Mouse (Mus musculus) embryonic facial prominence, embryonic 15.5 days (tissue): ENCODE measurements at regions not wholly inside any gene's neighbourhood (a gene's known extent, or its start where the extent isn't known, plus 50 kb on each side); places are given as distances from the start of the nearest gene placed in this dataset.

Experiments
- ATAC-seq: fragments of 200-750 bp; cut with Nextera tagmentation; 2 replicates; pipeline ENCODE4 v1.8.0; 2017; ENCODE audit warnings: low read depth, moderate TSS enrichment; ENCODE audit not compliant: insufficient number of reproducible peaks, low FRiP score, low TSS enrichment
- H3K27ac ChIP-seq: fragments of 300-500 bp; sonication (generic); replicated peaks from 2 replicates; pipeline ENCODE4 v1.5.1; 2015; ENCODE audit warnings: mild to moderate bottlenecking, inconsistent platforms
- H3K27me3 ChIP-seq: fragments of 300-500 bp; sonication (generic); 2 replicates; pipeline ENCODE4 v1.6.1; 2015; ENCODE audit warnings: inconsistent platforms
- H3K36me3 ChIP-seq: fragments of 300-500 bp; sonication (generic); 2 replicates; pipeline ENCODE4 v1.6.1; 2015; ENCODE audit warnings: mild to moderate bottlenecking, inconsistent platforms
- H3K4me1 ChIP-seq: fragments of 300-500 bp; sonication (generic); 2 replicates; pipeline ENCODE4 v1.6.1; 2015; ENCODE audit warnings: inconsistent platforms
- H3K4me2 ChIP-seq: fragments of 300-500 bp; sonication (generic); replicated peaks from 2 replicates; pipeline ENCODE4 v1.6.1; 2015; ENCODE audit warnings: mild to moderate bottlenecking, inconsistent platforms
- H3K4me3 ChIP-seq: fragments of 300-500 bp; sonication (generic); replicated peaks from 2 replicates; pipeline ENCODE4 v1.5.1; 2015; ENCODE audit warnings: mild to moderate bottlenecking, inconsistent platforms
- H3K9ac ChIP-seq: fragments of 300-500 bp; sonication (generic); 2 replicates; pipeline ENCODE4 v1.6.1; 2015; ENCODE audit warnings: inconsistent platforms
- H3K9me3 ChIP-seq: fragments of 300-500 bp; sonication (generic); replicated peaks from 2 replicates; pipeline ENCODE4 v1.6.1; 2016; ENCODE audit warnings: inconsistent platforms
- WGBS: fragments of 180-500 bp; shearing (Covaris S2); methylation state at CpG from one replicate; pipeline ENCODE4 v1.1.7; 2015; 5-methylcytosine and 5-hydroxymethylcytosine counted together

DNA sequence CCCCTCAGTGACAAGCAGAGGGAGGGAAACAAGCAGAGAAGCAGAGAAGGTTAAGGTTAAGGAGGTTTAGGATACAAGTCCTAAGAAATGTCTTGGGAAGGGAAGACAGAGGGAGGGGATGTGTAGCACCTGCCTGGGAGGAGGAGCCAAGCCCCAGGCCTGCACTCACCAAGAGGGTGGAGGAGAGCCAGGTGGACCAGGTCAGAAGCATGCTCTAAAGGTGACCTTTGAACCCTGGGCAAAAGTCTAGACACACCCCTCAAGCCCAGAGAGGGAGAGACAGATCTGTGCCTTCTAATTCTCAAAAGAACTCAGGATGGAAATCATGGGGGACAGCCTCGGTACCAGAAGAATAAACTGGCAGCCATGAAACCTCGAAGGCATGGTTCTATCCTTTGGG, 54.4 kb upstream of the Calm2 start:
- Histone ChIP-seq H3K4me3 (no peak overlapping the region), H3K36me3 (no peaks in the 10 kb centered on the region), H3K9me3 (no peaks in the 10 kb centered on the region), H3K9ac (no peak overlapping the region), H3K4me1 (peaks cover 30% of the 10 kb centered on the region), H3K27me3 (peaks cover 9% of the 10 kb centered on the region; the same call in 1 of the 2 replicates), H3K27ac (no peak overlapping the region), H3K4me2 (no peak overlapping the region)
- 21% methylated on average over 2 of the region's 2 CpGs for WGBS
- ATAC-seq = no peak

- no peak overlapping the region; the same call in 1 of the 2 replicates for H3K4me2 ChIP-seq
- no peaks in the 10 kb centered on the region for H3K36me3 ChIP-seq
- H3K27me3 ChIP-seq = peaks cover 9% of the 10 kb centered on the region; the same call in 1 of the 2 replicates
- ATAC-seq = 0 out of 2 replicates have a peak, but pooled peaks have one; percentile 9
- WGBS = 13% methylated on average over 10 of the region's 10 CpGs
- H3K9ac ChIP-seq = no peak overlapping the region
- peak overlapping the region; percentile 83 for H3K27ac ChIP-seq
- H3K4me1 ChIP-seq = peaks cover 30% of the 10 kb centered on the region
- H3K9me3 ChIP-seq = no peaks in the 10 kb centered on the region
- no peak overlapping the region for H3K4me3 ChIP-seq
These were observed 55.1 kb upstream of the Calm2 start for GRCm38 (mm10) chr17:87501687-87502387.

DNA sequence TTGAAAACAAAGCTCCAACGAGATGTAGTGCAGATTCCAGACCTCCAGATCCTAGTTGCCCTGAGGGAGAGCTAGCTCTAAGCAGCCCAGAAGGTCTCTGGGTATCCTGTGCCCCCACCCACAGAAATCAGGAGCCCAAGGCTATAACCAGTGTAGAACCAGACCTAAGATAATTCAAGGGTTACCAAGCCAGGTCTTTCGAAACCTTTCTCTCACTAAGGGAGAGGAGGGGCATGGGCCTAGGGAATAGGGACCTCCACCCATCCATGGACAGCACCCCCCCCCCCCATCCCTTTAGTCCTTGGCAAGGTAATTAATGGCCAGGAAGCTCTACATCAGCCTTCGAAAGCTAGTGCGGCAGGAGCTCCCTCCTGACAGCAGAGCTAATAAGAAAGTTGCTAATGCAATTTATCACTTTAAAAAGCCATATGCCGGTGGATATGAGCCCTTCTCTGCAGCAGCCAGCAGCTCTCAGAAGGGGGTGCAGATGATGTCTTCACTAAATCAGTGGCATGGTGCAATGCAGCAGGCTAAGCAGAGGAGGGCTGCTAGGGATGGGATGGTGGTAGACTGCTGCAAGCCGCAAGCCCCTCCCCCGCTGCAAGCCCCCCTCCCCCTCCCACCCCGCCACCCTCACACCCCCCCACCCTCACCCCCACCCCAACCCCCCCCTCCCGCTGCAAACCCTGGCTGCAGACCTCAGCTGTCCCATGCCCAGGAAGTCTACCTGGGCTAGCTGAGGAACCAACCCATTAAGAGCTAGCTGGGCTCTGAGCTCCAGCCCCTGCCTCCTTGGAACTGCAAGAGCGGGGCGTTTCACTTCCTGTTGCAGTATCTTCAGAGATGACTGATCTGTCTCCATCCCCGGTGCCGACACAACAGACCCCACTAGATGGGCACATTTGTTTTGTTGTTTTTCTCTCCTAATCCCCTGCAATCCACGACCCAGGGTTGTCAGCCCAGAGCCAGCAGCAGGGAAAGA, 55.9 kb upstream of the Calm2 start:
- Histone ChIP-seq H3K4me2 (no peak overlapping the region; the same call in 1 of the 2 replicates), H3K36me3 (no peaks in the 10 kb centered on the region), H3K27ac (peak overlapping the region; percentile 83; the same call in 1 of the 2 replicates), H3K27me3 (peaks cover 9% of the 10 kb centered on the region; the same call in 1 of the 2 replicates), H3K4me3 (no peak overlapping the region), H3K9ac (no peak overlapping the region), H3K4me1 (peaks cover 30% of the 10 kb centered on the region), H3K9me3 (no peaks in the 10 kb centered on the region)
- 14% methylated on average over 14 of the region's 14 CpGs for WGBS
- 0 out of 2 replicates have a peak, but pooled peaks have one; percentile 36 for ATAC-seq

DNA sequence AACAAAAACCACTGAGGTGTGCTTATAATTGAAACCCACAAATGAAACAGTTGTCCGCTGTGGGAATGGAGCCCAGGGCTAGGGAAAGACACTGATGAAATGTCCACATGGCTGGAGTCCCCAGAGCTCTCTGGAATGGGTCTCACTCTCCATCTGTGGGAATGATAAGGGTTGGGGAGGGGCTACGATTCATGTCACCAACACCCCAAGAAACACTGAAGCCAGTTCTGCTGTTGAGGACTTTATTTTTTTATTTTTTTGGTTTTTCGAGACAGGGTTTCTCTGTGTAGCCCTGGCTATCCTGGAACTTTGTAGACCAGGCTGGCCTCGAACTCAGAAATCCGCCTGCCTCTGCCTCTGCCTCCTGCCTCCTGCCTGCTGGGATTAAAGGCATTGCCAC, 56.8 kb upstream of the Calm2 start:
- H3K27me3 ChIP-seq = peaks cover 9% of the 10 kb centered on the region; the same call in 1 of the 2 replicates
- no peak overlapping the region for H3K4me2 ChIP-seq
- H3K9ac ChIP-seq = no peak overlapping the region
- no peaks in the 10 kb centered on the region for H3K9me3 ChIP-seq
- WGBS = 79% methylated on average over 5 of the region's 5 CpGs
- no peak for ATAC-seq
- no peak overlapping the region for H3K4me3 ChIP-seq
- H3K36me3 ChIP-seq = no peaks in the 10 kb centered on the region
- H3K27ac ChIP-seq = no peak overlapping the region
- peaks cover 30% of the 10 kb centered on the region for H3K4me1 ChIP-seq

- H3K9me3 ChIP-seq = no peaks in the 10 kb centered on the region
- no peak overlapping the region for H3K9ac ChIP-seq
- H3K4me1 ChIP-seq = peaks cover 30% of the 10 kb centered on the region
- H3K4me3 ChIP-seq = no peak overlapping the region
- 48% methylated on average over 5 of the region's 5 CpGs for WGBS
- ATAC-seq = no peak
- peaks cover 4% of the 10 kb centered on the region; the same call in 1 of the 2 replicates for H3K27me3 ChIP-seq
- H3K27ac ChIP-seq = no peak overlapping the region
- no peaks in the 10 kb centered on the region for H3K36me3 ChIP-seq
- H3K4me2 ChIP-seq = no peak overlapping the region
These were observed 58.4 kb upstream of the Calm2 start for GRCm38 (mm10) chr17:87504960-87505681.

- H3K27me3 ChIP-seq = no peaks in the 10 kb centered on the region
- no peak overlapping the region for H3K4me3 ChIP-seq
- no peak overlapping the region for H3K9ac ChIP-seq
- WGBS = 59% methylated on average over 8 of the region's 8 CpGs
- H3K36me3 ChIP-seq = no peaks in the 10 kb centered on the region
- no peaks in the 10 kb centered on the region for H3K9me3 ChIP-seq
- no peak overlapping the region for H3K4me2 ChIP-seq
- ATAC-seq = no peak
- no peak overlapping the region for H3K27ac ChIP-seq
- H3K4me1 ChIP-seq = peaks cover 11% of the 10 kb centered on the region
These were observed 61.1 kb upstream of the Calm2 start for GRCm38 (mm10) chr17:87507848-87508247.

DNA sequence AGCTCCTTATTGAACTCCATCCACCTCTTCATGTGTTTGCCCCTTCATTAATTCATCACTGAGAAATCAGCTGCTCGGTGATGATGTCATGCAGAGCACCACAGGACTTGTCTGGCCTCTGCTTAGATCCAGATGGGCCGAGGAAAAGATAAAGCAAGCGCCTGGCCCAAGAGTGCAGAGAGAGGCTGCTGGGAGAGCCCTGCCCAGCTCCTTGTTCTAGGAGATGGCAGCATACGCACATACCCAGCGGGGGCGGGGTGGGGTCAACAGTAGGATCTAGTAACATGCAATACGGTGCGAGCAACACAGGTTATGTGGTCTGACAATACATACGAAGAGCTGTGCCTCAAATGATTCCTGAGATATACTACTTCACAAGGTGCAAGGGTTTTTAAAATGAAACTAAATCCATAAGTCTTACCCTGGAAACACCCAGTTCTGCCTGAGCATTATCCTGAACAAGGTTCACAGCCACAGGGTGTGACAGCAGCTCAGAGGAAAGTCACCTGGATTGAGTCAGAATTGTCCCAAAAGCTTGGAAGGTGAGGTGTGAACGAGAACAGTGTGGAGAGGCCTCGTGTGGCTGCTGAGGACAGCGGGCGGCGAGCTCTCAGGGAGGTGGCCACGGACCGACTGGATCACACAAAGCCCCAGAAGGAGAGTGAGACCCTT, 62.0 kb upstream of the Calm2 start:
- 75% methylated on average over 16 of the region's 16 CpGs for WGBS
- ATAC-seq = no peak
- H3K9me3 ChIP-seq = no peaks in the 10 kb centered on the region

GRCm38 (mm10) chr17:87512000-87512611, 65.4 kb upstream of the Calm2 start:
- no peak for ATAC-seq
- H3K36me3 ChIP-seq = no peaks in the 10 kb centered on the region
- H3K4me3 ChIP-seq = no peak overlapping the region
- H3K4me1 ChIP-seq = peaks cover 6% of the 10 kb centered on the region; the same call in 1 of the 2 replicates
- H3K4me2 ChIP-seq = no peak overlapping the region
- no peaks in the 10 kb centered on the region for H3K27me3 ChIP-seq
- no peak overlapping the region for H3K27ac ChIP-seq
- H3K9ac ChIP-seq = no peak overlapping the region
- whole genome bisulfite sequencing = 57% methylated on average over 9 of the region's 9 CpGs
- H3K9me3 ChIP-seq = no peaks in the 10 kb centered on the region

More for the DNA sequence above, 62.0 kb upstream of the Calm2 start:
- H3K27ac ChIP-seq = no peak overlapping the region
- no peak overlapping the region for H3K4me2 ChIP-seq
- H3K27me3 ChIP-seq = no peaks in the 10 kb centered on the region
- peaks cover 8% of the 10 kb centered on the region; the same call in 1 of the 2 replicates for H3K4me1 ChIP-seq
- no peaks in the 10 kb centered on the region for H3K36me3 ChIP-seq
- H3K4me3 ChIP-seq = no peak overlapping the region
- no peak overlapping the region for H3K9ac ChIP-seq

- 41% methylated on average over 11 of the region's 11 CpGs for WGBS
- H3K4me1 ChIP-seq = peaks cover 6% of the 10 kb centered on the region; the same call in 1 of the 2 replicates
These were observed 67.1 kb upstream of the Calm2 start for GRCm38 (mm10) chr17:87513822-87514221.

More at GRCm38 (mm10) chr17:87513822-87514221, 67.1 kb upstream of the Calm2 start:
- no peak for ATAC-seq
- H3K27me3 ChIP-seq = no peaks in the 10 kb centered on the region
- no peak overlapping the region for H3K4me3 ChIP-seq
- H3K9me3 ChIP-seq = no peaks in the 10 kb centered on the region
- no peak overlapping the region for H3K9ac ChIP-seq
- no peak overlapping the region for H3K4me2 ChIP-seq
- no peak overlapping the region for H3K27ac ChIP-seq
- no peaks in the 10 kb centered on the region for H3K36me3 ChIP-seq
